Mouse (Mus musculus) left cerebral cortex, adult 11 months (tissue): ENCODE measurements around the gene Cfap46.
A peak's percentile ranks its signal among the peaks of the same experiment; 100 is the strongest.

Source experiments
- DNase-seq: peaks from one replicate; pipeline ENCODE4 v3.0.0; 2022; ENCODE audit warnings: low spot score

Gene Cfap46

DNA sequence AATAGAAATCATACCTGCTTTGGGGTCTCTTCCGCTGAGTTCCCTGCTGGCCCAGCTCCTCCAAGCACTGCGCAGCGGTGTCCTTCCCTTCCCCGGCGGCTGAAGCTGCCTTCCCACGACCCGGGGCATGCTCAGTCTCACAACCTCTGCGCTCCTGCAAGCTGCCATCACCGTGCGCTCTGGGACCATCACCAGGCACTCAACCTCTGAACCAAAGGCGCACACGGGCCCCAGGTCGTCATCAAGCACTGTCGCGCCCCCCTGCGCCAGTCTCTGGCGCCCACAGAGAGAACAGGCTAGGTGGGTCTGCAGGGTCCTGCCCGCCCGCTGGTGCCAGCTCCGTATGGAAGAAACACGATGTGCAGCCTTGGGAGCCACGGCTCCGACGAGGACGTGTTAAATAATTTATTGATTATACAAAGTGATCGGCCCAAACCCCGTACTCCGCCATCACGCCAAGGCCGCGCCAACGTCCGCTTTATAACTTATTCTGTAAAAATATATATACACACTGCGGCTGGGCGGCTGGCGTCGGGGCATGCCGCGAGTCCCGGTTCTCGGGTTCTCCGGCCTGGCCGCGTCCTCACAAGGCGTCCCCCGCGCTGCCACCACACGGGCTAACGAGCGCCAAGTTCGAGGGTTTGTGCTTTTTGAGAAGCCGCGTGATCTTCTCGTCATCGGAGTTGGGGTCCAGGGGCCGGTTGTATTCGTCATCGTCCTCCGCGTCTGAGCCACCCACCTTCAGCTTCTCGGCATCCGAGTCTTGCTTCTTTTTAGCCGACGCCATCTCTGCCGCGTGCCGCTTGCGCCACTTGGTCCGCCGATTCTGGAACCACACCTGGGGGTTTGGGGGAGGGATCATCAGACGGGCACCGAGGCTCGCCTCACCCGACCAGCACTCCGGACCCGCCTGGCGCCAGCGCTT is 102.5 kb downstream of the Cfap46 start:
- no peak for DNase-seq

DNA sequence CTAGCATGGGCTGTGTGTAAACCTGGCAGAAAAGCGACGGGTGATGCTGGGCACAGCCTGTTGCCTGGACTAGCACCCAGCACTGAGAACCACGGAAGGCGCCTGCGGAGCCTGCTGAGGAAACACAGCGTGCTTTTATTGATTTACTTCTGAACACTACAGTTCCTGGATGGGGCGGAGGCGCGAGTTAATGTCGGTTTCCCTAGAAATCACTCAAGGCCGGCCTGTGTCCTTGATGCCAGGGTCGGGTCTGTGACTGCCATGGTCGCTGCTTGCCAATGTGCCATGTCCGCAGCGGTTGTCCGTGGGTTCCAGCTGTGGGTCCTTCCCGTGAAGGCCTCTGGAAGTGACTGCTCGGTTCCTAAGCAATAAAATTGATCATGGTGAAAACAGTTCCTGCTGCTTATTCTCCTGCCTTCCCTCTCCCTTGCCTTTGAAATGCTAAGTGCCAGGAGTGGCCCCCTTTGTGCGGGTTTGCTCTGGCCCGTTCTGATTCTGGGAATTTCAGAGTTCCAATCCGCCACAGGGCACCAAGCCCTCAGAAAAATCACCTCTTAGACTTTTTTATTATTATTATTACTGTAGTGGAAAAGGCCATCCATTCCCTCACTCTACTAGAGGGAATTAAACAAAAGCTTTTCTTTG is 104.2 kb downstream of the Cfap46 start:
- DNase-seq = no peak

DNA sequence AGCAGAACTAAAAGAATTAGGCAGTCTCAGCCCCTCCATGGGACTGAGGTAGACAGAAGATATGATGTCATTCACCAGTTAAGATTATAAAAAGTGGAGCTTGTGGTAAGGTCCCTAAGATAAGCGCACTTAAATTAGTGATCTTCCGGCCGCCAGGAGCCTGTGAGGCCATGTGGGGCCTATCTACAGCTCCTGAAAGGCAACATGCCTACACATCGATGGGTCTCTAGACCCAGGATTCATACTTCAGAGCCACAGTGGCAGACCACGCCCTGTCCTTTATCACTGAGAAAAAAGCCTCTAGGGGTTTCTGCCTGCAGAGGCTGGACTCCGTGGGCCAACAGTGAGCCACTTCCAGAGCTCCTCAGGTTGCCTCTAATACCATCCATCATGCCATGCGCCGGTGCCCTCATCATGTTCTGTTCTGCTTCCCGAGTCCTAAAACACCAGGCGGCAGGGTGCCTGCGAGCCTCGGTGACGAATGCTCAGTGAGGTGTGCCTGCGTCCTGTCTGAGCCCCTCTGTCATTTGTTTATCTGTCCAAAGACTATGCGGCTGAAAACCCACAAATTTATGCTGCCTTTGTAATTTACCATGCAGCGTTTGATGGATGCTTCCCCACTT is 107.4 kb downstream of the Cfap46 start:
- no peak for DNase-seq

DNA sequence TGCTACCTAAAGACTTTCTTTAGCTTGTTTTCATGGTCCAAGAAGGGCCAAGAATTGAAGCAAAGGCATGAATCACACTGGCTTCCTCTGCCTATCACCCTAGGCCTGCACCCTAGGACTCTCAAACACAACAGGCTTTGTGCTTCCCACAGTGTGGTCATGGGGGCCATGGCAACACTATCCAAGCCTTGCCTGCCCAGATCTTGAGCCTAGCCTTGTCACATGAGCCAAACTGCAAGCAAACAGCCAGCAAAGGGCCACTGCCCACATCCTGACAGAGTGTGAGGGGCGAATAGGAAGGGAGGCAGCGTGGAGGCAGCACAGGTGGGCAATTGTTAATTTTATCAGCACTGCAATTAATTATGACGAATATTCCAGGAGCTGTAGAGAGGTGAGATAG is 111.0 kb downstream of the Cfap46 start:
- peak; percentile 42 for DNase-seq

DNA sequence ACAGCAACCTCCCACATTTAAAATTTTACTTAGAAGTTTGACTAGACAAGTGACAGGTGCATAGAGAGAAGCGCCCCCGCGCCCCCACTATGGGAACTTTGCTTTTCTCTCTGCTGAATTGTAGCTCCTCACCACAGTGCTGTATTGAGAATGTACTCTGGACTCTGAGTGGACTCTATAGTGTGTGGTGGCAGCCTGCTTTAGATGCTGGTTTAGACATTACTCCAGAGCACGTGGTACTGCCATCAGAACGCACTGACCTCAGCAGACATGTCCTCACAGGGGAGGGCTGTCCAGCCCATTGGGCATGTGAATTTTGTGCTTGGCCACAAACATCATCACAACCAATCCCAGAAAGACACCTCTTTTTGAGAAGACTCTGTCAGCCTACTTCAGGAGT is 112.8 kb downstream of the Cfap46 start:
- no peak for DNase-seq

DNA sequence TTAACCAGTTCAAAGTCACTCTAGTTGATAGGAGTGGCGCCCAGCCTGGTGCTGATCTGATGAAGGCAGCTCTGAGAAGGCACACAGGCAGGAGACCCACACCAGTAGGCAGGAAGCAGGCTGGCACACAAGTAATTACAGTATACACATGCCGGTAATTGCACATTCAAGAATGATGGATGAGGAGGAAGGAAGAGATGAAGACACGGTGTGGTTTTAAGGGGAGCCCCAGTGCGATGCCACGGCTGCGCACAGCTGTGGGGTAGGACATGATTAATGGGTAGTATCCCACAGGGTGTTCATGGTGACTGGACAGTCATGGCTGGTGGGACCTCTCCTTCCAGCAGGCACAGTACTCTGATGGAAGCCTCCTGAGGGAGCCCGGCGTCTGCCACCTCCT is 117.1 kb downstream of the Cfap46 start:
- no peak for DNase-seq

DNA sequence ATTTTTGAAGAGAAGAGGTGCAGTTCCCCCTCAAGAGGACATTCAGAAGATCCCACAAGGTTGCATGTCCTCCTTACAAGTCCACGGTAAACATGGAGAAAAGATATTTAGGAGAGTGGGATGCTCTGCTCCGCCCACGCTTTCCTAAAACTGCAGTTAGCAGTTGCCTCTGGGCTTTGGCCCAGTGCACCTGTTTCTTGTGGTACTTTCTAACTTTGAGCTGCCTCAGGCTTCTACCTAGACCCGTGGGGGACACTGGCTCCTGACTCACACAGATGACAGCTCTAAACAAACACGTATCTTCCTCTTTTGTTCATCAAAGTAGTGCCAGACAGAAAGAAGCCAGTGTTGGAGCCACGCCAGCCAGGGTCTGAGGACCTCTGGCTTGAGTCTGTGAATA is 117.6 kb downstream of the Cfap46 start:
- no peak for DNase-seq

DNA sequence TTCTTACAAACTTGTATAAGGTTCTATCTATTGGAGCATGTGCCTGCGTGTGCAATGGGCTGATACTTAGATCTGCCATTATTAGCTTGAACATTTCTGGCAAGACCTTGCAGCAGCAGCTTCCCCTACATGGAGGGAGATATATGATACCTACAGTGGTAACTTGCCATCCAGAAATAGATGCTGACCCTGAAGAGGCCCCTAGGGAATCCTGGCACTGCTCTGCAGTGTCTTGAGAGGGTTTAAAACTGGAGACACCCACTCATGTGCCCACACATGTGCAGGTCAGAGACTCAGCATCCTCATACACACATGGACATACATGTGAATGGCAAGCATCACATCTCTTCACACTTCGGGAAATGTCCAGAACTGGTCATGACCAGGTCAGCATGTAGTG is 119.5 kb downstream of the Cfap46 start:
- no peak for DNase-seq

DNA sequence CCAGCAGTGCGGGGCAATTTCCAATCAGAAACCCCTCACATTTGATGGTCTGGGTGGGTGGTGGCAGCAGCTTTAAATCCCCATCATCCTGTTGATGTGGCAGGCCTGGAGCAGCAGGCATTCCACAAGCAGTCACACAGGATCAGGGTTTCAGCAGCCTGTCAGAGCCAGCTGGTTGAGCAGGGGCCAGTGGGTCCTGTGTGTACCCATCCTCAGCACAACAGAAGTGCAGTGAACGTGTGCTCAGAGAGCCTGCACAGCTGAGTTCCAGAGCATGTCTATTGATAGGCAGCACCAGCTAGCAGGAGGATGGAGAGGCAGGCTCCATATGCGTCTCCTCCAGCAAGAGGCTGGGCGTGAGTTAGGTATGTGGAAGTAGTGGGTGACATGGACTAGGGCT is 120.2 kb downstream of the Cfap46 start:
- DNase-seq = no peak

DNA sequence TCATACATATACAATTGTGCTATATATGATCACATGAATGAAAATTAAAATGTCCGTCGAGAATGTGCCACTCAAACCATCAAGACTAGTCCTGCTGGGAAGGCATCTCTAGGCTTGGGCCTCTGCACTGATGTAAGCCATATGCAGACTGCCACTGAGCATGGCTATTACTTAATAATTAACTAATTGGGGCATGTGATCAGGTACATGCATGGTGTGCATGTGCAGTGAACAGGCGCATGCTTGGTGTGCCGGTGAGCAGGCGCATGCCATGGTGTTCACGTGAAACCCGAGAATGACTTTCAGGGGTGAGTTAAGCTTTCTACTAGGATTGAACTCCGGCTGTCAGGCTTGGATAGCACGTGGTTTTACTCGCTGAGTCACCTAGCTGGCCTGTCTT is 124.0 kb downstream of the Cfap46 start:
- no peak for DNase-seq

DNA sequence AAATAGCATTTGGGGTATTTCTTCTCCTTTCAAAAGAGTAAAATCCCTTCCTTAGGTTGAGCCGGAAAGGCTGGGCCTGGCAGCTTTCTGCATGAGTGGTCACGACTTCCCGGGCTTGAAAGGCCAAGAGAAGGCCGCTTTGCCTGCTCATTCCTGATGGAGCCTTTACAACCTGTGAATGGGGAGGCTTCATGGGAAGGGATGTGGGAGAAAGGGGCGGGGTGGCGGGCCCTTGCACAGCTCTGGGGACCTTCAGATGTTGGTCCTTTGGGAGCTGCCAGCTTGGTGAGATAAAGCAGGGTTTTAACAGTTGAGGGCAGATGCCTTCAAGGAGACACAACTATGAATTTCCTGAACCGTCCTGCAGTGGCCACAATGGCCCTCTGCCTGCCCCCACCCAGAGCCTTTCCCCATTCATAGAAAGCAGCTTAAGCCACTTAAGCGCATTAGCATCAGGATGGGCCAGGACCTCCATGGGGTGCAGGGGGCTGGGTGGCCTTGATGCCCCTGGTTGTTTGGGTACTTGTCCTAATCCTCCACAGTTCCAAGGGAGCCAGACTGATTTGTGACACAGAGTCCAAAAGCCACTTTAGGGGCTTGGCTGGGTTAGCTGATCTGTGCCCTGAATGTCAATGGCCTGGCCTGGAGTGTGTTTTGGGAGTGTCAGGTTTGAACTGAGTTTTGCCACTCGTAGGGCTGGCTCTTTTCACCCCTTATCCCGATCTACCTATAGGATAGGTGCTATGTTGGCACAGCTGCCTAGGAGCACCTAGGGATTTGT is 126.7 kb downstream of the Cfap46 start:
- DNase-seq = no peak

DNA sequence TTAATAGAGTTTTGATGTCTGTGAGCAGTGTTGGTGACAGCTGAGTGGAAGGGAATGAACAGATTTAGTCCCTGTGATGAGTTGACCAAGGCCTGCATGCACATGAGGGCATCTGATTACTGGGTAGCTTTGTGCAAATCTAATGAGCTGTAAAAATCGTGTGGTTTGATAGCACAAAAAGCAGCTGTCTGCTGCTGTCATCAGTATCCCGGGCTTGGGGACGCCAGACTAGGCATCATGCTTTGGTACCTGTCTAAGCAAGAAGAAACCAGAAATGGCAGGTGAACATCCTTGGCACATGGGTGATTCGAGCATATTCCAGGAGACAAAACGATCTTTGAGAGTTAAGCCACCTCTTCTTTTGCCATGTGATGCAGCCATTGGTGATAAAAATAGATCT is 127.3 kb downstream of the Cfap46 start:
- DNase-seq = no peak

DNA sequence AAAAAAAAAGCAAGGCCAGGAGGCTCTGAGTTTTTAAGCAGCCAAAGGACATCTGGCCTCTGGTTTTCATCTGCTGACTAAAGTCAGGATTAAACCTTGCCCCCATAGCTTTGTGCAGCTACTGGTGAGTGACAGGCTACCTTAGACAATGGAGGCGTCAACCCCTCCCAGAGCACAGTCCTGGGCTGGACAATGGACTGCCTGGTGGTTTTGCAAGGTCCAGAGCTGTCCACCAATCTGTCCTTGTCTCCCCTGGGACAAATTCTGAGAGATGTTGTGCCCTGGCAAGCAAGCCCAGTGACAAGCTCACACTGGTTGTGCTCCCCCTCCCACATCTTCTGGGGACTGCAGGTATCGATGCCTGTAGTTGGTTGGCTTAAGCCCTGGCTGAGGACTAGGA is 132.1 kb downstream of the Cfap46 start:
- no peak for DNase-seq
